Comparison of ENCODE assay signal across 33 mouse cellular contexts in the genomic region with DNA sequence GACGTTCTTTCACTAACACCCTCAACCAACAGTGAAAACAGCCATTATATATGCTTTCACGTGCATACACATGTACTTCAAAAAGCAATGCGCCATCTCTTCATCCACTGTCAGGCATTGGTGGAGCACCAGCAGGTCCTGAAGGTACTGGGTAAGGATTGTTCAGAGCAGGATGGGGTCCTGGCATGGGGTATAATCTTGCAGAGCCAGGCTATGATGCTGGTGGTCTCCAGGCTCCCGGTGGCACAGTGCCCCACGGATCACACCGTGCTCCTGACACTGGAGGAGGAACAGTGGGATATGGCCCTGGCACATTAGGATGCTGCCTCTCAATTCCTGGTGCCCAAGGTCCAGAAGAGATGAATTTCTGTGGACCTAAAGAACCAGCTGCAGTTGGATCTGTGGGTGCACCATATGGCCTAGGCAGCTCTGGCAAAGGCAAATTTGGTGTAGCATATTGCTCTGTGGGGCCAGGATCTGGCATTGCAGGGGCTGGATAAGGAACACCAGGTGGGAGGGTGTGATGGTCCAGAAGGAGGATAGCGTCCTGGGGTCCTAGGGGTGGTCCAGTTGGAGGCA. TPM values are rescaled to one million over a fixed set of nuclear protein-coding genes. Genes with fewer than 3 reads are reported as not detected.
DNase-seq lines count a peak whose midpoint lies in the region; ATAC-seq lines count a peak whose summit lies in the region.
"Had no signal": no experiment of that assay in that cellular context is flagged by ENCODE, and none has a peak within 500 bp of the region (broad histone marks: within the 10 kb centered on the region; RNA-seq: fewer than 3 reads in every experiment).

No protein-coding gene starts in this region.

- no peak overlapping the region for H3K27ac ChIP-seq in embryonic facial prominence, embryonic 14.5 days (replicated peaks; ENCODE audit: low read depth, low read length)
- H3K27ac ChIP-seq in embryonic facial prominence, embryonic 10.5 days (replicated peaks), result no peak overlapping the region
- no peak overlapping the region for H3K27ac ChIP-seq in limb, embryonic 10.5 days
- H3K27ac ChIP-seq: forebrain, embryonic 15.5 days; gastrocnemius, adult 2 months; heart, adult 2 months; kidney, embryonic 15.5 days; limb, embryonic 12.5 days; liver, embryonic 12.5 days; midbrain, embryonic 12.5 days; neural tube, embryonic 12.5 days; stomach, postnatal 0 days had no signal

- DNase-seq in embryonic facial prominence, embryonic 14.5 days (ENCODE audit: low spot score), result no peak
- no peak for DNase-seq in embryonic facial prominence, embryonic 10.5 days (ENCODE audit: low spot score)
- peak; percentile 79 to 85 for DNase-seq in cerebellum, adult 18-20 months
- peak; percentile 92 for DNase-seq in cerebellum, adult 9-11 months
- DNase-seq in limb, embryonic 10.5 days (ENCODE audit: low spot score), result peak; percentile 14
- DNase-seq in layer of hippocampus, adult 18-20 months (ENCODE audit: low spot score in 2 of 2), result no peak
- DNase-seq in left cerebral cortex, adult 18-20 months (ENCODE audit: low spot score in 2 of 2), result no peak
- DNase-seq: adrenal gland, postnatal 10 days; gastrocnemius, adult 2 months; gastrocnemius, postnatal 36 days; heart, adult 2 months; heart, postnatal 14 days; kidney, adult 18-20 months; kidney, postnatal 25 days; layer of hippocampus, postnatal 36 days; liver, postnatal 0 days; lung, postnatal 4 days; right cerebral cortex, postnatal 4 days; thymus, adult 2 months; thymus, postnatal 36 days had no signal

- no peaks in the 10 kb centered on the region for H3K36me3 ChIP-seq in embryonic facial prominence, embryonic 14.5 days (ENCODE audit: control insufficient read depth, insufficient read depth, low read length)
- H3K36me3 ChIP-seq in embryonic facial prominence, embryonic 10.5 days (replicated peaks), result no peaks in the 10 kb centered on the region
- no peaks in the 10 kb centered on the region for H3K36me3 ChIP-seq in limb, embryonic 10.5 days
- H3K36me3 ChIP-seq: forebrain, embryonic 15.5 days; kidney, embryonic 15.5 days; limb, embryonic 12.5 days; liver, embryonic 12.5 days; midbrain, embryonic 12.5 days; neural tube, embryonic 12.5 days had no signal

- no peaks in the 10 kb centered on the region for H3K27me3 ChIP-seq in embryonic facial prominence, embryonic 14.5 days (replicated peaks; ENCODE audit: control insufficient read depth, insufficient read depth, low read length)
- no peaks in the 10 kb centered on the region for H3K27me3 ChIP-seq in embryonic facial prominence, embryonic 10.5 days (replicated peaks; ENCODE audit: low read depth, poor library complexity, severe bottlenecking)
- no peaks in the 10 kb centered on the region for H3K27me3 ChIP-seq in limb, embryonic 10.5 days (ENCODE audit: low read depth, poor library complexity, severe bottlenecking)
- H3K27me3 ChIP-seq: forebrain, embryonic 15.5 days; limb, embryonic 12.5 days; midbrain, embryonic 12.5 days; neural tube, embryonic 12.5 days had no signal

- H3K4me3 ChIP-seq in embryonic facial prominence, embryonic 14.5 days (ENCODE audit: low read depth, low read length), result no peak overlapping the region
- no peak overlapping the region for H3K4me3 ChIP-seq in embryonic facial prominence, embryonic 10.5 days
- no peak overlapping the region for H3K4me3 ChIP-seq in limb, embryonic 10.5 days
- H3K4me3 ChIP-seq: forebrain, embryonic 15.5 days; gastrocnemius, adult 2 months; heart, adult 2 months; kidney, embryonic 15.5 days; limb, embryonic 12.5 days; liver, embryonic 12.5 days; megakaryocyte, embryonic 14.5 days; midbrain, embryonic 12.5 days; myocyte; neural tube, embryonic 12.5 days had no signal

- H3K9ac ChIP-seq in embryonic facial prominence, embryonic 14.5 days (ENCODE audit: low read depth, low read length), result no peak overlapping the region
- H3K9ac ChIP-seq: forebrain, embryonic 15.5 days; kidney, embryonic 15.5 days; limb, embryonic 12.5 days; liver, embryonic 12.5 days; liver, postnatal 0 days; midbrain, embryonic 12.5 days; neural tube, embryonic 12.5 days had no signal

- no peak overlapping the region for H3K4me2 ChIP-seq in embryonic facial prominence, embryonic 14.5 days (ENCODE audit: low read depth, low read length)
- H3K4me2 ChIP-seq: forebrain, embryonic 15.5 days; kidney, embryonic 15.5 days; limb, embryonic 12.5 days; liver, embryonic 12.5 days; midbrain, embryonic 12.5 days; neural tube, embryonic 12.5 days had no signal

- H3K9me3 ChIP-seq in embryonic facial prominence, embryonic 14.5 days (ENCODE audit: control insufficient read depth, low read length), result no peaks in the 10 kb centered on the region
- 0 out of 2 replicates have a peak, but pooled peaks cover 3% of the 10 kb centered on the region for H3K9me3 ChIP-seq in embryonic facial prominence, embryonic 10.5 days
- H3K9me3 ChIP-seq in limb, embryonic 10.5 days (replicated peaks), result no peaks in the 10 kb centered on the region
- H3K9me3 ChIP-seq: forebrain, embryonic 15.5 days; kidney, embryonic 15.5 days; liver, embryonic 12.5 days; midbrain, embryonic 12.5 days; neural tube, embryonic 12.5 days had no signal

- peak; percentile 26; the same call in 1 of the 2 replicates for ATAC-seq in embryonic facial prominence, embryonic 14.5 days (ENCODE audit: low read depth)
- ATAC-seq: forebrain, embryonic 15.5 days; hindbrain, embryonic 16.5 days; liver, embryonic 12.5 days; liver, postnatal 0 days; lung, postnatal 0 days; Patski had no signal

- WGBS in embryonic facial prominence, embryonic 14.5 days, result 70% methylated on average over 7 of the region's 7 CpGs
- 82% methylated on average over 7 of the region's 7 CpGs for WGBS in embryonic facial prominence, embryonic 10.5 days
- 86% methylated on average over 7 of the region's 7 CpGs for WGBS in limb, embryonic 10.5 days

- H3K4me1 ChIP-seq in embryonic facial prominence, embryonic 14.5 days (ENCODE audit: control insufficient read depth, insufficient read depth, low read length), result no peaks in the 10 kb centered on the region
- no peaks in the 10 kb centered on the region for H3K4me1 ChIP-seq in embryonic facial prominence, embryonic 10.5 days
- H3K4me1 ChIP-seq in limb, embryonic 10.5 days, result no peaks in the 10 kb centered on the region
- H3K4me1 ChIP-seq: forebrain, embryonic 15.5 days; kidney, embryonic 15.5 days; limb, embryonic 12.5 days; midbrain, embryonic 12.5 days; neural tube, embryonic 12.5 days had no signal

RNA-seq across cellular contexts. Expression of gene Psg16, which starts 4.3 kb away (rescaled TPM):
- 0.11 and 0.16 TPM in 2 replicates for polyA plus RNA-seq in embryonic facial prominence, embryonic 14.5 days (2014; fragmentation: Nextera tagmentation; extraction: Ambion mirVana)
- polyA plus RNA-seq in embryonic facial prominence, embryonic 10.5 days (2016; fragmentation: Nextera tagmentation; extraction: Ambion mirVana), result 0.09 and 0.10 TPM in 2 replicates
- 0.05 and 0.06 TPM in 2 replicates for polyA plus RNA-seq in limb, embryonic 10.5 days (2016; fragmentation: Nextera tagmentation; extraction: Ambion mirVana)
- total RNA-seq in layer of hippocampus, adult 18-20 months (2021), result 1 to 10 TPM; 3.0 to 5.0 TPM
- 1 to 10 TPM; 5.3 to 5.8 TPM for total RNA-seq in left cerebral cortex, adult 18-20 months (2021)
- polyA plus RNA-seq: heart, adult 2 months; myocyte; spleen, adult 2 months; thymus, adult 2 months had no signal

RNA-seq across cellular contexts. Expression of gene Hif3a, which starts 15.9 kb away (rescaled TPM):
- 26.1 and 34.8 TPM in 2 replicates for polyA plus RNA-seq in embryonic facial prominence, embryonic 14.5 days (2014; fragmentation: Nextera tagmentation; extraction: Ambion mirVana)
- 5.6 and 5.7 TPM in 2 replicates for polyA plus RNA-seq in embryonic facial prominence, embryonic 10.5 days (2016; fragmentation: Nextera tagmentation; extraction: Ambion mirVana)
- 5.9 and 7.4 TPM in 2 replicates for polyA plus RNA-seq in limb, embryonic 10.5 days (2016; fragmentation: Nextera tagmentation; extraction: Ambion mirVana)
- 10 to 100 TPM in 1 of 2 experiments, 1 to 10 TPM in 1; 8.3 to 13.1 TPM for total RNA-seq in layer of hippocampus, adult 18-20 months (2021)
- total RNA-seq in left cerebral cortex, adult 18-20 months (2021), result 1 to 10 TPM; 3.1 to 3.2 TPM

RNA-seq across cellular contexts. Expression of gene Ppp5c, which starts 50.4 kb away (rescaled TPM):
- 99.0 and 107 TPM in 2 replicates for polyA plus RNA-seq in embryonic facial prominence, embryonic 14.5 days (2014; fragmentation: Nextera tagmentation; extraction: Ambion mirVana)
- 138 and 146 TPM in 2 replicates for polyA plus RNA-seq in embryonic facial prominence, embryonic 10.5 days (2016; fragmentation: Nextera tagmentation; extraction: Ambion mirVana)
- 149 and 158 TPM in 2 replicates for polyA plus RNA-seq in limb, embryonic 10.5 days (2016; fragmentation: Nextera tagmentation; extraction: Ambion mirVana)
- total RNA-seq in layer of hippocampus, adult 18-20 months (2021), result 100 to 1,000 TPM; 146 to 147 TPM
- total RNA-seq in left cerebral cortex, adult 18-20 months (2021), result 100 to 1,000 TPM; 147 to 181 TPM

Comparison
In these comparisons a context has a peak if more than half of its experiments do, and no peak if none do; other contexts are left out.
1. DNase-seq: peak in cerebellum, adult 18-20 months (2 of 2), cerebellum, adult 9-11 months (single experiment) and limb, embryonic 10.5 days (single experiment); none in embryonic facial prominence, embryonic 14.5 days (single experiment), embryonic facial prominence, embryonic 10.5 days (single experiment), layer of hippocampus, adult 18-20 months (0 of 2) and left cerebral cortex, adult 18-20 months (0 of 2).